Mouse (Mus musculus): ENCODE results near the gene Rmnd1.
A peak's percentile ranks its signal among the peaks of the same experiment; 100 is the strongest.

Rmnd1 gene

DNA sequence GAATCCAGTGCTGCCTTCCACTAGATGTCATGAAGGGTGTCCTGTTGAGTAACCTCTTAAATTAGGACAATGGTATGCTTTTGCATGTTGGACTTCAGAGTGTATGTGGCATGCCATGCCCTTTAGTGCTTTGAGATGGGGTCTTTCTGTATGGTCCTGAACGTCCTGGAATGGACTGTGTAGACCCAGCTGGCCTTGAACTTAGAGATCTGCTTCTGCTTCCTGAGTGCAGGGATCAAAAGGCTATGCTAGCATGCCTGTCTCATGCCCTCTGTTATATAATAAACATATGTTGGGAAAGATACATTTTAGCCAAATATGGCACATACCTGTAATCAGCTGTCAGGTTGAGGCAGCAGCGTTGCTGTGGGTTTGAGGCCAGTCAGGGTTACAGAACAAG is 41.6 kb downstream of the Rmnd1 start:
- no peak for DNase-seq

GRCm38 (mm10) chr10:4389461-4390112 is 42.6 kb downstream of the Rmnd1 start:
- DNase-seq, result no peak

- no peak for DNase-seq
Measured at GRCm38 (mm10) chr10:4389036-4389435, 43.2 kb downstream of the Rmnd1 start.

GRCm38 (mm10) chr10:4388384-4388745 is 43.8 kb downstream of the Rmnd1 start:
- no peak for DNase-seq

DNA sequence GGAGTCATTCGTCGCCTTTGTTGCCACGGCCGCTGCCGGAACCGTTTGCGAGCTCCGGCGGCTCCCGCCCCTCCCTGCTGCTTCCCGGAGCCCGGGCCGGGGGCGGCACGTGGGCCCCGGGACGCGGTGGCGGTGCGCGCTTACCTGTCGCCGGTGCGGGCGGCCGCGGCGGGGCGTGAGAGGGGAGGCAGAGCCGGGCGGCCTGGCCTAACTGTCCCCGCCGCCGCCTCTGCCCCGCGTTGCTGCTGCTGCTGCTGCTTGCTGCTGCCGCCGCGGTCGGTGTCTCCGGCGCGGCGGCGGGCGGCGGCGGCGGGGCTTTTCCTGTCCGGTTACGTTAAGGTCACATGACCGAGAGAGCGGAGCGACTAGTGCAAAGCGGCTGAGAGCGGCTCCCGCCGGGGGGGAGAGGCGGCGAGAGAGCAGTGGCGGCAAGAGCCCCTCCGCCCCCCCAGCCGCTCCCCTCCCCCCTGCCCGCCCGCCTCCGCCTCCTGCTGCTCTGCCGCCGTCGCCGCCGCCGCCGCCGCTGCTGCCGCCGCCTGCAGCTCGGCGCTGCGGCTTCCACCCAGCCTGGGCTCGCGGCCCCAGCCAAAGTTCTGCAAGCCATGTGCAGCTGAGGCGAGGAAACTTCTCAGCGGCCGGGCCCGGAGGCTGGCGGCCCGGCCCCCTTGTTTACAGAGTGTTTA is 44.3 kb downstream of the Rmnd1 start, which contains the start of gene Zbtb2:
Gene Zbtb2 (minus strand): TSS at position 408 of the 683 bp plus-strand sequence.
- peak; percentile 89 for DNase-seq

- peak; percentile 98 for DNase-seq
Measured at GRCm38 (mm10) chr10:4386609-4387591, 45.3 kb downstream of the Rmnd1 start.

DNA sequence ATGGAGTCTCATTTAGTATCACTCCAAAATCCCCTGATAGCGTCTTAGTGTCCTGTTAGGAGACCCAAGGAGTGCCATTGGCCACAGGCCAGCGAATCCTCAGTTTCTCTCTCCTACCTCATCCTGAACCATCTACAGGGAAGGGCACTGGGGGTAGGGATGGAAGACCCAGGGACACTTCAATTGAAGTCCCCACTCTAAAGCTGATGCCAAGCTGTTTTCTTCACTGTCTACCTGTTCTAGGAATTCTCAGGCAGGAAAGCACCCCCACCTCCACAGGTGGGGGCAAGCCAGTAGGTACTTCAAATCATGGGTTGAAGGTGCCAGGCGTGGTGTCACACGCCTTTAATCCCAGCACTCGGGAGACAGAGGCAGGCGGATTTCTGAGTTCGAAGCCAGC is 47.9 kb downstream of the Rmnd1 start:
- no peak for DNase-seq

GRCm38 (mm10) chr10:4380748-4381147 is 51.4 kb downstream of the Rmnd1 start:
- no peak for DNase-seq

- no peak for DNase-seq
Measured at GRCm38 (mm10) chr10:4376931-4377330, 55.3 kb downstream of the Rmnd1 start.

DNA sequence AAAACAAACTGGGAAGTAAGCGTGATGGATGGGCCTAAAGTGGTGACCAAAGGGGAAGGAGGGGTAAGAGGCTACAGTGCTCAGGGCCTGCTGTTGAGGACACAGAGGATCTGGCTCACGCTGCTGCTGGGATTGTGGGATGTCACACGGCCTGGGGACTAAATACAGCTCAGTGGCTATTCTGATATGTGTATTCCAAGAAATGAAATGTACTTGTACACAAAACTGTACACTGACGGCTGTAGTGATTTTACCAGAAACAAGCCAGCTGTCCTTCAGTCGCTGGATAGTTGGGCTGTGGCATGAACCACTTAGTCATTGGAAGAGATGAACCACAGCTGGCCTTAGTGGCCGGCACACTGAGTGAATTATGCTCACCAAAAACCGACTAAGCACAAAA is 55.7 kb downstream of the Rmnd1 start:
- no peak for DNase-seq

DNA sequence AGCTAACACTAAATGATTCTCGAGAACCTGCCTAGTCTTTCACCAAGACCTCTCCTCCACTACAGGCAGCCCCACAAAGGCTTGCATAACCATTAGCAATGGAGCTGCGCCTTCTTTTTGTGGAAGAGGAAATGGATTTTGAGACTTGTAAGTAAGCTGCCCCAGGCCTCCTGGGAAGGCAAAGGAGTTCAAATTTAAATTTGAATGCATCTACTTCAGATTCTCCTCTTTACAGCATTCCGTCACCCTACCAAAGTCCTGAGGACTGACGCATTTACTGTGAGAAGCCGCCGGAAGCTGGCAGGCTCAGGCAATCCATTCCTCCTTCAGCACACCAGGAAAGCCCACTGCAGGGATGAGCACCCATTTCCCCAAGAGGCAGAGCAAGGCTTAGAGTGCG is 56.9 kb downstream of the Rmnd1 start:
- no peak for DNase-seq

- DNase-seq, result no peak
Measured at GRCm38 (mm10) chr10:4374734-4375133, 57.5 kb downstream of the Rmnd1 start.

- DNase-seq, result no peak
Measured at GRCm38 (mm10) chr10:4374239-4374638, 57.9 kb downstream of the Rmnd1 start.

DNA sequence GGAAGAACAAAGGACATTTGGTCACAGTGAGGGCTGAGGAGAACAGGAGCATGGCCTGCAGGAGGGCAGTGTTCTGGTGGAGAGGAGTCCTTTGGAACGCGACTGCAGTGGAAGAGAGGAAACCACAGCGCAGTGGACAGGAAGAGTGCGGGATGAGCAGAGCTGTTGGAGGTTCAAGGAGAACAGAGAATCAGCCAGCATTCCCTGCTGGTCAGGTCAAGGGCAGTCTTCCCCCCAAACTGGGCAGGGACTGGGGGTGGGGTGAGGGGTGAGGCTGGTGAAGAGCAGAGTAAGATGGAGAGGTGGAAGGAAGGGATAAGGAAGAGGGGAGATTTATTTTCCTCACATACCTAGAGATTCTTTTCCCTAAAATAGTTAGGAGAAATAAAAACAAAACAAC is 58.6 kb downstream of the Rmnd1 start:
- DNase-seq, result no peak

DNA sequence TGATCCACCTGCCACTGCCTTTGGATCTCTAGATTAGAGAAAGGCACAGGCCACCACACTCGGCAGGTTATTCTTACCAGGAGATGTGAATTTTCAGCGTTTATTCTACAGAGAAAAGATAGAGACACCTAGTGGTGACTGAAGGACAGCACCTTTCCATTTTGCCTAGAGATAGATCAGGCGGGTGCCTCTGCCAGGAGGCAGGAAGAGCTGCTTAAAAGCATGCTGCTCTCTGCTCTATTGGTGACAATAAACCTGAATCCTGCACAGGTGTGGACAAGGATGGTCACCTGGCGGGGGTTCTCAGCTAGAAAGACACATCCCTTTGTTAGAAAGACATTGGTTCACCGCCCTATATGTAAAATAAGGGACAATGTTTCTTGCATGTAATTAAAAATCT is 60.2 kb downstream of the Rmnd1 start:
- peak; percentile 53 for DNase-seq

GRCm38 (mm10) chr10:4370105-4370504 is 62.1 kb downstream of the Rmnd1 start:
- no peak for DNase-seq

DNA sequence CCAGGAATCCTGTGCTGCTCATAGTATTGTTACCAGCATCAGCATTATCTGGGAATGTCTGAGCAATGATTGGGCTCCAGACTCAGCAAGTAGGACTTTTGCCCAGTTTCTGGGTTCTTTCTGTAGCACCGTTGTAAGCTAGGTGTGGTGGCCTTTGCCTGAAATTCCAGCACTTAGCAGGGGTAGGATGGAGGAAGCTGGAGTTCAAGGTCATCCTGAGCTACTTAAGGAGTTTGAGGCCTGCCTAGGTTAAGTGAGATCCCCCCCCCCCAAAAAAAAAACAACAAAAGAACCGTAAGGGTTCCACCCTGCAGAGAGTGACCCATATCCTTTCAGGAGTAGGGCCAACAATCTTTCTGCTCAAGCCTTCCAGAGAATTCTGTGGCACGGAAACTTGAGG is 67.6 kb downstream of the Rmnd1 start:
- DNase-seq, result no peak

DNA sequence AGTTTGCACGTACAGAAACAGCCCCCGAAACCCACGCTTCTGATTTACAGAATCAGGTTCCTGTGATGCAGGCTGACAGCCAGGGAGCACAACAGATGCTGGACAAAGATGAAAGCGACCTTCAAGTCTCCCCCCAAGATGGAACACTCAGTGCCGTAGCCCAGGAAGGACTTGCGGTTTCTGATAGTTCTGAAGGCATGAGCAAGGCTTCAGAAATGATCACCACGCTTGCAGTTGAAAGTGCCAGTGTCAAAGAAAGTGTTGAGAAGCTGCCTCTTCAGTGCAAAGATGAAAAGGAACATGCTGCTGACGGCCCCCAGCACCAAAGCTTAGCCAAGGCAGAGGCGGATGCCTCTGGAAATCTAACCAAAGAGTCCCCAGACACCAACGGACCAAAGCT is 74.8 kb downstream of the Rmnd1 start:
- no peak for DNase-seq

DNA sequence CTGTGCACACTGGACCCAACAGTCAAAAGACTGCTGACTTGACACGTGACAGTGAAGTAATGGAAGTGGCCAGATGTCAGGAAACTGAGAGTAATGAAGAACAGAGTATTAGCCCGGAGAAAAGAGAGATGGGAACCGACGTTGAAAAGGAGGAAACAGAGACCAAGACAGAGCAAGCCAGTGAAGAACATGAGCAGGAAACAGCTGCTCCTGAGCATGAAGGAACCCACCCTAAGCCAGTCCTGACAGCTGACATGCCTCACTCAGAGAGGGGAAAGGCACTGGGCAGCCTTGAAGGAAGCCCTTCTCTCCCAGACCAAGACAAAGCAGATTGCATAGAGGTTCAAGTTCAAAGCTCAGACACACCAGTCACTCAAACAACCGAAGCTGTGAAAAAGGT is 75.5 kb downstream of the Rmnd1 start:
- no peak for DNase-seq

GRCm38 (mm10) chr10:4355882-4356451 is 76.2 kb downstream of the Rmnd1 start:
- no peak for DNase-seq

- no peak for DNase-seq
Measured at GRCm38 (mm10) chr10:4354371-4355260, 77.6 kb downstream of the Rmnd1 start.

Measured in retina, postnatal 1 day (tissue).